Mouse (Mus musculus): Measurements from ENCODE around the gene Nt5c3. TPM values are rescaled to one million over a fixed set of nuclear protein-coding genes. Genes with fewer than 3 reads are reported as not detected.
A peak's percentile ranks its signal among the peaks of the same experiment; 100 is the strongest.
"Not testable (repeated sequence)": the region's sequence is repeated elsewhere in the genome, so short reads cannot be mapped to it uniquely, and the experiment has no call there.

Nt5c3 gene
- polyA plus RNA-seq, 1 experiment from 2014 or later, result 73.3 TPM

DNA sequence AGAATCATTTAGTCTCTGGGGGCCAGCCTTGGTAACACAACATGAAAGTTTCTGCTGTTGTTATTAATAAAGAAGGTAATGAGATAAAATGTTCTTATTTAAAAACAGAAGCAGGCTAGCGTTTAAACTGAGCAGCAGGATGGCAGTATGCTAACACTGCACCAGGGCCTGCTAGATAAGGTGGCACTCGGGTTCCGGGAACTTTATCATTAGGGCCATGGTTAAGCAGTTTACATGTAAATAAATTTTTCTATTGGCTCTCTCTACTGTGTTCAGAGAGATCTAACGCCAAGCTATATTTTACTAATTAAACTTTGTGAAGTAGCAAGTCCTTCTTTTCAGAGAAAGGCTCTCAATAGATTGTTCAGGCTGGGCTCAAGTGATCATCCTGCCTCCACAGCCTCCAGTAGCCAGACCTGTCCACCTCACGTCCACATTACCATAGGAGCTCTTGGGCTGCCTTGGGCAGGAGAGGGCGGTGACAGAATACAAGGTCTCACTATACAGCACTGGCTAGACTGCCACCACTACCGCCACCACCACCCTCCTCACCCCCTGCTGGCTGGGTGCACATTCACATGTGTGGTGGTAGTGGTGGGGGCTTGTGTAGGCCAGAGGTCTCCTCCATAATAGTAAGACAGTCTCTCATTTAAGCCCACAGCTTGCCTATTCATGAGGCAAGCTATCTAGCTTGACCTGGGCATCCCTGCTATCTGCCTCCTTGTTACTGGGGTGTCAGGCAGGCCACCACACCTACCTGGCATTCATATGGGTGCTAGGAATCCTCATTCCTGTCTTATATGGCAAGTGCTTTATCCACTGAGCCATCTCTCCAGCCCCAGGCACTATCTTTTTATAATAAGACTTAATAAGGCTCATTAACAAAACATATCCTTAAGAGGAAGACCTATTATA lies 20.9 kb downstream of the Nt5c3 start:
- WGBS, result 78% methylated on average over 7 of the region's 7 CpGs
- Histone ChIP-seq H3K27ac (no peak overlapping the region), H3K4me1 (replicated peaks) (peaks cover 17% of the 10 kb centered on the region), H3K36me3 (no peaks in the 10 kb centered on the region), H3K4me2 (replicated peaks) (no peak overlapping the region), H3K27me3 (replicated peaks) (no peaks in the 10 kb centered on the region), H3K9ac (no peak overlapping the region), H3K9me3 (no peaks in the 10 kb centered on the region), H3K4me3 (replicated peaks) (no peak overlapping the region)
- ATAC-seq, result peak; percentile 29; the same call in 1 of the 2 replicates

DNA sequence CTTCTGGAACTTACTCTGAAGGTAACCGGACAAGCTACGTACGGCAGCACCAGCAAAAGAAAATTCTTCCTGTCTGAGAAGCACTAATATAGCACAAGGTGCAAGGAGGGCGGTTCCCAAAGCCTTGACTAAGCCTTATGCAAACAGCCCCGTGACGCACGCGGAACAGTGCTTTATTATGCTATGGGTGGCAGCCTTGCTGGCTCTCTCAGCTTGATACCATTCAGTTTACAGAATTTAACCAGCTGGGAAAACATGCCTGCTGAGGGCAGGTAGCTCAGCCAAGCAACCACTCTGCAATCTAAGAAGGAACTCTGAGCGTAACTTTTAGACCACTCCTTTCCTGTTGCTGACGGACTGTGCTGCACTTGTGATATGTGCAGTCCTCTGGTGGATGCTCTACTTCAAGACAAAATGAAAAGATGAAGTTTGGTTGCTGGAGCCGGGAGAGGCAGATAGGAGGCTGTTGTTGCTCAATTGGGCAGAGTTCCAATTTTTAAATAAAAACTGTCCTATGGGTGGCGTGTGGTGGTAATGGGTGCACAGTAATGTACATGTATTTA lies 21.8 kb downstream of the Nt5c3 start:
- H3K9ac ChIP-seq, result no peak overlapping the region
- H3K36me3 ChIP-seq, result no peaks in the 10 kb centered on the region
- peak; percentile 93 for ATAC-seq
- H3K27me3 ChIP-seq (replicated peaks), result no peaks in the 10 kb centered on the region
- H3K27ac ChIP-seq, result peak overlapping the region; percentile 51; the same call in 1 of the 2 replicates
- peak overlapping the region; percentile 34 for H3K4me2 ChIP-seq (replicated peaks)
- peaks cover 17% of the 10 kb centered on the region for H3K4me1 ChIP-seq (replicated peaks)
- 34% methylated on average over 12 of the region's 12 CpGs for WGBS
- no peaks in the 10 kb centered on the region for H3K9me3 ChIP-seq
- 0 out of 2 replicates have a peak overlapping the region, but pooled peaks have one; percentile 12 for H3K4me3 ChIP-seq (replicated peaks)

DNA sequence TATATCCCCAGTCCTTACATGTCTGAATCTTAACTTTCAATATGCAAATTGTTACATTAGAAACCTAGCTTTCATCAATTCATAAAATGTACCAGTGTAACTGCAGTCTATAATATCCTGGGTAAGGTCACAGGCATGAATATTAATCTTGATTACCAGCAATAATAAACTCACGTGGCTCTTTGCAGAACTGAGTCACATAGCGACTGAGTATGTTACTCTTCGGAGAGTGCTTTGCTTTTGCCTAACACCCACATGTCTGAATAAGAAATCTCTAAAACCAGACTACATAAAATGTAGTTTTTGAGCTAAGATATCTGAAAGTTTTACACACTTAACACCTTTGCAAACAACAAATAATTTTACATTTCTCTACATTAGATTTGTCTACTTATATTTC lies 22.4 kb downstream of the Nt5c3 start:
- no peak overlapping the region for H3K4me3 ChIP-seq (replicated peaks)
- H3K4me2 ChIP-seq (replicated peaks), result peak overlapping the region; percentile 34; the same call in 1 of the 2 replicates
- WGBS, result 39% methylated on average over 3 of the region's 3 CpGs
- no peak overlapping the region for H3K27ac ChIP-seq
- no peaks in the 10 kb centered on the region for H3K36me3 ChIP-seq
- H3K4me1 ChIP-seq (replicated peaks), result peaks cover 17% of the 10 kb centered on the region
- H3K27me3 ChIP-seq (replicated peaks), result no peaks in the 10 kb centered on the region
- peak; percentile 53 for ATAC-seq
- H3K9ac ChIP-seq, result no peak overlapping the region
- no peaks in the 10 kb centered on the region for H3K9me3 ChIP-seq

DNA sequence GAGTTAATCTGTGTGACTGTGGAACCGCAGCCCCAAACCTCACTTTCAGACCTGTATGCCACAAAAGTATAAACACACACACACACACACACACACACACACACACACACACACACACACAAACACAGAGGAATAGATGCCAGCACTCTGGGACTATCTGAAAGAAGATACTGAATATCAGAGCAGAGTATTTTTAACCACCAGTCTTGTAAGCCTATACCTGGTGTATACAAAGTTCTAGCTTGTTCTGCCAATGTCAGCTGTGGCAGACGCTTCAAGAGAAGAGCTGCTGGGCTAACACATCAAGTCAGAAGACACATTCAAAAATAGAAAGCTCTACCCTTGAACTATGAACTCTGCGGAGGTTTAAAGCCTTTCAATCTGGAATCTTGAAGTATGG lies 24.1 kb downstream of the Nt5c3 start:
- Histone ChIP-seq H3K4me3 (replicated peaks) (no peak overlapping the region), H3K9me3 (no peaks in the 10 kb centered on the region), H3K9ac (no peak overlapping the region), H3K27ac (no peak overlapping the region), H3K27me3 (replicated peaks) (no peaks in the 10 kb centered on the region), H3K36me3 (no peaks in the 10 kb centered on the region), H3K4me1 (replicated peaks) (peaks cover 15% of the 10 kb centered on the region), H3K4me2 (replicated peaks) (no peak overlapping the region)
- ATAC-seq, result no peak
- WGBS, result 54% methylated on average over 3 of the region's 3 CpGs

- Histone ChIP-seq H3K9me3 (no peaks in the 10 kb centered on the region), H3K27ac (no peak overlapping the region), H3K4me3 (replicated peaks) (no peak overlapping the region), H3K27me3 (replicated peaks) (no peaks in the 10 kb centered on the region), H3K36me3 (peaks cover 10% of the 10 kb centered on the region), H3K4me2 (replicated peaks) (no peak overlapping the region), H3K4me1 (replicated peaks) (no peaks in the 10 kb centered on the region), H3K9ac (no peak overlapping the region)
- 91% methylated on average over 2 of the region's 2 CpGs for WGBS
- no peak for ATAC-seq
Measured at GRCm38 (mm10) chr6:56890762-56891161, 33.0 kb downstream of the Nt5c3 start.

DNA sequence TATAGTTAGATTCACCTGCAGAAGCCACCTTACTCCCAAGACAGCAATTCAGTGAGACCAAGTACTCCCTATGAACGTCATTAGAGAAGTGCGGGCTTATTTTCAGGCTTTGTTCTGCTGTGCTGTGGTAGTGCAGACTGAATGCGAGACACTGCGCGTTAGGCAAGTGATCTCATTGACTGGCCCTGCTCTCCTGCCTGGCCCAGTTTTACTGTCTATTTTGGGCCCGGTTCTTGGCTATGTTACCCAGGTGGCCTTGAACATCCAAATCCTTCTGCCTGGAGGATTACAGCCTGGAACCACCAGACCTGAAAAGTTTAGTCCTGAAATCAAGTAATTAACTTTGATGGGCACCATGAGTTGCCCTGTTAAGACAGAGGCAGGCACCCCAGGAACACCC lies 35.2 kb downstream of the Nt5c3 start:
- H3K36me3 ChIP-seq, result peaks cover 10% of the 10 kb centered on the region
- H3K27me3 ChIP-seq (replicated peaks), result no peaks in the 10 kb centered on the region
- H3K4me3 ChIP-seq (replicated peaks), result no peak overlapping the region
- H3K9ac ChIP-seq, result no peak overlapping the region
- no peak overlapping the region for H3K4me2 ChIP-seq (replicated peaks)
- no peaks in the 10 kb centered on the region for H3K9me3 ChIP-seq
- no peak overlapping the region for H3K27ac ChIP-seq
- WGBS, result 92% methylated on average over 6 of the region's 6 CpGs
- no peaks in the 10 kb centered on the region for H3K4me1 ChIP-seq (replicated peaks)
- ATAC-seq, result no peak

- H3K4me2 ChIP-seq (replicated peaks), result no peak overlapping the region
- H3K9ac ChIP-seq, result no peak overlapping the region
- H3K4me1 ChIP-seq (replicated peaks), result peaks cover 6% of the 10 kb centered on the region; the same call in 1 of the 2 replicates
- ATAC-seq, result peak; percentile 82
- 52% methylated on average over 1 of the region's 1 CpGs for WGBS
- H3K27ac ChIP-seq, result no peak overlapping the region
- 0 out of 2 replicates have a peak, but pooled peaks cover 6% of the 10 kb centered on the region for H3K36me3 ChIP-seq
- no peaks in the 10 kb centered on the region for H3K27me3 ChIP-seq (replicated peaks)
- H3K9me3 ChIP-seq, result no peaks in the 10 kb centered on the region
- no peak overlapping the region for H3K4me3 ChIP-seq (replicated peaks)
Measured at GRCm38 (mm10) chr6:56879352-56879955, 44.3 kb downstream of the Nt5c3 start.

- Histone ChIP-seq H3K9ac (no peak overlapping the region), H3K36me3 (0 out of 2 replicates have a peak, but pooled peaks cover 6% of the 10 kb centered on the region), H3K27ac (no peak overlapping the region), H3K4me1 (replicated peaks) (peaks cover 6% of the 10 kb centered on the region; the same call in 1 of the 2 replicates), H3K4me2 (replicated peaks) (no peak overlapping the region), H3K9me3 (no peaks in the 10 kb centered on the region), H3K27me3 (replicated peaks) (no peaks in the 10 kb centered on the region), H3K4me3 (replicated peaks) (no peak overlapping the region)
- WGBS, result 92% methylated on average over 8 of the region's 8 CpGs
- no peak for ATAC-seq
Measured at GRCm38 (mm10) chr6:56877985-56878384, 45.7 kb downstream of the Nt5c3 start.

DNA sequence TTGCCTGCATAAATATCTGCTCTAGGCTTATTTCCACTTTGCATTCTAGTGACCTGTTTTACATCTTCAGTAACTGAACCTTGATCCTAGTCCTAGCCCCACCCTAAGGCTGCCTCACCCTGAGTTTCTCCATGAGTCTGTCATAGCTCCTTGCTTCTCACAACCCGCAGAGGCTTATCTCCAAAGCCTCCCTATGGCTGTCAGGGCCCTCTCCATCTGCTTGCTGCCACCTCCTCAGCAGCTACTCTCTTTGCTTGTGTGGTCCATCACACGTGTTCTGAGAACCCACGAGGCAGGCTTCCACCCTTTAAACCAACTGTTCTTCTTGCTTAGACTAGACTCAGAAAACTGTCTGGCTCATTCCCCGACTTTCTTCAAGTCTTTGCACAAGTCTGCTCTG lies 46.9 kb downstream of the Nt5c3 start:
- ATAC-seq, result peak; percentile 91

DNA sequence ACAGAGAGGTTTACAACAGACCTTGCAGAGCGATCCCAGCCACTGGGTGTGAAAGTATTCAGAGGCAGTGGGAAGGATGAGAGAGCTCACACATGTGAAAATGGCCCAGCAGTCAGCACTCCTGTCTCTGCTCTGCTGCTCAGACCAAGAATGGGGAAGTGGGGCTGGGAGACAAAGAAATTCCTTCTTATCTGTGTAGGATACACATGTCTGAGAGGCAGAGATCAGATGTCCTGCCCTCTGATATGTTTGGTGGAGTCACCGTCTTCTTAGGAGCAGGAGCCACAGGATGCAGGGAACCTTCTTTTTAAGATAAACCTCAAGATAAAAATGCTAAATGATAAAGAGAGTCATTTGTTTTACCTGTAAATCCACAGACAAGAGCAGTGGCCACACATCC lies 53.7 kb downstream of the Nt5c3 start:
- Histone ChIP-seq H3K36me3 (no peaks in the 10 kb centered on the region), H3K4me1 (replicated peaks) (no peaks in the 10 kb centered on the region), H3K9me3 (no peaks in the 10 kb centered on the region), H3K4me3 (replicated peaks) (no peak overlapping the region), H3K27ac (no peak overlapping the region), H3K27me3 (replicated peaks) (no peaks in the 10 kb centered on the region), H3K4me2 (replicated peaks) (no peak overlapping the region), H3K9ac (no peak overlapping the region)
- ATAC-seq, result no peak
- 77% methylated on average over 2 of the region's 2 CpGs for WGBS

More for the DNA sequence above, 46.9 kb downstream of the Nt5c3 start:
- H3K4me3 ChIP-seq (replicated peaks), result no peak overlapping the region
- 79% methylated on average over 4 of the region's 4 CpGs for WGBS
- H3K27me3 ChIP-seq (replicated peaks), result no peaks in the 10 kb centered on the region
- no peak overlapping the region for H3K9ac ChIP-seq
- H3K4me2 ChIP-seq (replicated peaks), result no peak overlapping the region
- peaks cover 6% of the 10 kb centered on the region; the same call in 1 of the 2 replicates for H3K4me1 ChIP-seq (replicated peaks)
- H3K27ac ChIP-seq, result no peak overlapping the region
- H3K36me3 ChIP-seq, result 0 out of 2 replicates have a peak, but pooled peaks cover 6% of the 10 kb centered on the region
- H3K9me3 ChIP-seq, result no peaks in the 10 kb centered on the region

DNA sequence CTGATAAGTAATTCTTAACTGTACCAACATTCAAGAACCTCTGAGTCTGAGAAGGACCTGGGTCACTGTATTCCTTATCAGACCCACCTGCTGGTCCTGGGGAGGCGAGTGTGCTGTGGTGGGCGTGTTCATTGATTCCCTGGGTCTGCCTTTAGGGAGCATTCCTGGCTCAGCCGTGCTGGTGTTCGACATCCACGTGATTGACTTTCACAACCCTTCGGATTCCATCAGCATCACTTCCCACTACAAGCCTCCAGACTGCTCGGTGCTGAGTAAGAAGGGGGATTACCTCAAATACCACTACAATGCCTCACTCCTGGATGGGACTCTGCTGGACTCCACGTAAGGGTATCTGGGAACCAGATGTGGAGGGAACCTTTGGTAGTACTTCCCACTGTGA lies 55.2 kb downstream of the Nt5c3 start:
- no peaks in the 10 kb centered on the region for H3K27me3 ChIP-seq (replicated peaks)
- no peak overlapping the region for H3K27ac ChIP-seq
- no peak overlapping the region for H3K9ac ChIP-seq
- ATAC-seq, result peak; percentile 52; the same call in 1 of the 2 replicates
- H3K4me2 ChIP-seq (replicated peaks), result no peak overlapping the region
- 77% methylated on average over 8 of the region's 8 CpGs for WGBS
- H3K4me1 ChIP-seq (replicated peaks), result no peaks in the 10 kb centered on the region
- H3K9me3 ChIP-seq, result no peaks in the 10 kb centered on the region
- H3K36me3 ChIP-seq, result no peaks in the 10 kb centered on the region
- no peak overlapping the region for H3K4me3 ChIP-seq (replicated peaks)

- not testable (repeated sequence) for H3K36me3 ChIP-seq; H3K27me3 ChIP-seq (replicated peaks); H3K4me1 ChIP-seq (replicated peaks); H3K4me3 ChIP-seq (replicated peaks); H3K27ac ChIP-seq; H3K4me2 ChIP-seq (replicated peaks); H3K9me3 ChIP-seq; H3K9ac ChIP-seq
- 0 out of 2 replicates have a peak, but pooled peaks have one; percentile 21 for ATAC-seq
- 92% methylated on average over 1 of the region's 1 CpGs for whole genome bisulfite sequencing
Measured at GRCm38 (mm10) chr6:56866899-56867298, 56.8 kb downstream of the Nt5c3 start.
